Mouse (Mus musculus) brown adipose tissue, adult 24 weeks (tissue): ENCODE results near the gene Bnc2. TPM values are rescaled to one million over a fixed set of nuclear protein-coding genes. Genes with fewer than 3 reads are reported as not detected.

Experiments used
- H3K27ac ChIP-seq: fragments of 200-500 bp; replicated peaks from 2 replicates; pipeline ENCODE4 v1.5.1; 2012; ENCODE audit warnings: low read depth, mild to moderate bottlenecking, low read length
- H3K4me1 ChIP-seq: fragments of 200-500 bp; 2 replicates; pipeline ENCODE4 v1.6.1; 2012; ENCODE audit warnings: low read length, mixed read lengths; ENCODE audit not compliant: control insufficient read depth, insufficient read depth, insufficient read length
- H3K4me3 ChIP-seq: fragments of 200-500 bp; 2 replicates; pipeline ENCODE4 v1.5.1; 2012; ENCODE audit warnings: low read depth, mild to moderate bottlenecking, low read length, moderate library complexity; ENCODE audit not compliant: insufficient read depth
- polyA plus RNA-seq: library from polyadenylated mRNA; stranded (reverse); fragments of >200 nt; gene quantifications from 2 replicates; pipeline ENCODE4 v1.2.4, GENCODE M21; 2012; ENCODE audit not compliant: missing spikeins, insufficient read depth, insufficient read length

The Bnc2 gene
- polyA plus RNA-seq, 1 experiment = 2.2 TPM

GRCm38 (mm10) chr4:84566123-84566522 is 109.0 kb downstream of the Bnc2 start:
- H3K27ac ChIP-seq = no peak overlapping the region
- no peak overlapping the region for H3K4me3 ChIP-seq
- H3K4me1 ChIP-seq = no peaks in the 10 kb centered on the region

DNA sequence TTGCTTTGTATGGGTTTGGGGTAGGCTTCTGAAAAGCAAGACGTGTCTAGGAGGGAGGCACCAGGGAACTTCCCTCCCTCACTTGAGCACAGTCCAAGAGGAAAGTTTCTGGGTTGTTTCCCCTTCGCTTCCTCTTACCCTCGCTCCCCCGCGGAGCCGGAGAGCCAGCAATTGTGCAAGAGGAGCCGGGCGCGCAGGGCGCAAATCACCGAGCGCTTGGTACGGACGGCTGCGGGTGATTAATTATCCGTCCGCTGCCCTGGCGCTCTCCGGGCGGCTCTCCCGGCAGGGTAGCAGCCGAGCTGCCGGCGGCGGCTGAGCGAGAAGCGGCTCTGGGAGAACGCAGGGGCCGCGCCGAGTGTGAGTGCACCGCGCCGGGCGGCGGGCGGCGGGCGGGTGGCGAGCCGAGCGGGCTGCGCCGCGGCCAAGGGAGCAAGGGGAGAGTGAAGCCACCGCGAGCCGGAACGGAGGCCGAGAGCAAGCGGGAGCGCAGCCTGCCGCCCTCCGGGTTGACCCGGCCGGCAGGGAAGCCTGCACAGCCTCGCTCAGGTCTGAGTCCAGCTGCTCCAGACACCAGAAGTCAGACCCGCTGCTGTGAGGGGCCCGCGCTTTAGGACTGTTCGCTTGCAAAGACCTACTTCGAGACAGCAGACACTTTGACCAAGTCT is 129.7 kb downstream of the Bnc2 start:
- Histone ChIP-seq H3K27ac (peak overlapping the region; percentile 24), H3K4me3 (peak overlapping the region; percentile 58), H3K4me1 (0 out of 2 replicates have a peak, but pooled peaks cover 3% of the 10 kb centered on the region)

GRCm38 (mm10) chr4:84544646-84545045 is 130.4 kb downstream of the Bnc2 start:
- no peak overlapping the region for H3K27ac ChIP-seq
- H3K4me1 ChIP-seq = 0 out of 2 replicates have a peak, but pooled peaks cover 5% of the 10 kb centered on the region
- no peak overlapping the region for H3K4me3 ChIP-seq

- Histone ChIP-seq H3K4me3 (no peak overlapping the region), H3K27ac (no peak overlapping the region), H3K4me1 (0 out of 2 replicates have a peak, but pooled peaks cover 2% of the 10 kb centered on the region)
Measured at GRCm38 (mm10) chr4:84540531-84540930, 134.5 kb downstream of the Bnc2 start.

GRCm38 (mm10) chr4:84539396-84539795 is 135.7 kb downstream of the Bnc2 start:
- Histone ChIP-seq H3K4me3 (no peak overlapping the region), H3K4me1 (0 out of 2 replicates have a peak, but pooled peaks cover 2% of the 10 kb centered on the region), H3K27ac (no peak overlapping the region)

DNA sequence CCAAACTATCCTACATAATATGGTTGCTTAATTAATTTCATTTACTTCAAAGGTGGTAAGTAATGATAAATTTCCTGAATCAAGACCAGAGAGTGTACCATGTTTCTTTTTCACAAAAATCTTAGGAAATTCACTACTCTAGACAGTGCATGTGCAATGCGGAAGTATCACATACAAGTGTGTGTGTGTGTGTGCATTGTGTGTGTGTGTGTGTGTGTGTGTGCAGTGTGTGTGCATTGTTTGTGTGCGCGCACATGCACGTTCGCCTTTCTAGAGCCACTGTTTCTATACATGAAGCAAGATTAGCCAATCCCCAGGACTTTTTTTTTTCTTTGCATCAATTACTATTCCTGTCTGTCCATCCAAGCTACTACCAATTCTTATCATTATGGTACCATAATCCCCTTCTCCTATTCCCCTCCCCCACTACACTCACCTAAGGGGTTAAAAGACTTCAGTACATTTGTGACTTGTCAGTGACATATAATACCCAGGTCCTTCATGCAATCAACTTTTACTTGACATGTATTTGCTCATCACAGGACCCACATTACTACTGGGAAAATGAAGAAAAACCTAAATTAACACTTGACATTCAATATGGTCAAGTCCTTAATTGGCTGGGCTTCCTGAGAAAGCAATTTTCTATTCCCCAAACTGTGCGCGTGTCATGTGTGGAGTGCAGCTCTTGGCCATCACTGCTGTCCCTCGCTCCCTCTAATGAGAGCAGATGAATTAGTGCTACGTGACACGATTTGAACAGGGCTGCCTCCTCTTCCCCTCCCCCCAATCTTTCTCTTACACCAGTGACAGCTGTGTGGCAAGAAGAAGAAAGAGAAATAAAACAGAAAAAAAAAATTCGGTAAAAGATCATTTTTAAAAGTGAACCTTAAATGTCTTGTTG is 145.9 kb downstream of the Bnc2 start:
- Histone ChIP-seq H3K4me1 (no peaks in the 10 kb centered on the region), H3K4me3 (no peak overlapping the region), H3K27ac (no peak overlapping the region)

GRCm38 (mm10) chr4:84528358-84528757 is 146.7 kb downstream of the Bnc2 start:
- no peak overlapping the region for H3K27ac ChIP-seq
- no peak overlapping the region for H3K4me3 ChIP-seq
- H3K4me1 ChIP-seq = peaks cover 4% of the 10 kb centered on the region; the same call in 1 of the 2 replicates

- H3K4me1 ChIP-seq = peaks cover 4% of the 10 kb centered on the region; the same call in 1 of the 2 replicates
- H3K4me3 ChIP-seq = no peak overlapping the region
- H3K27ac ChIP-seq = no peak overlapping the region
Measured at GRCm38 (mm10) chr4:84527066-84527933, 147.8 kb downstream of the Bnc2 start.

GRCm38 (mm10) chr4:84523651-84524221 is 151.3 kb downstream of the Bnc2 start:
- H3K27ac ChIP-seq = no peak overlapping the region
- H3K4me1 ChIP-seq = peaks cover 4% of the 10 kb centered on the region; the same call in 1 of the 2 replicates
- no peak overlapping the region for H3K4me3 ChIP-seq

DNA sequence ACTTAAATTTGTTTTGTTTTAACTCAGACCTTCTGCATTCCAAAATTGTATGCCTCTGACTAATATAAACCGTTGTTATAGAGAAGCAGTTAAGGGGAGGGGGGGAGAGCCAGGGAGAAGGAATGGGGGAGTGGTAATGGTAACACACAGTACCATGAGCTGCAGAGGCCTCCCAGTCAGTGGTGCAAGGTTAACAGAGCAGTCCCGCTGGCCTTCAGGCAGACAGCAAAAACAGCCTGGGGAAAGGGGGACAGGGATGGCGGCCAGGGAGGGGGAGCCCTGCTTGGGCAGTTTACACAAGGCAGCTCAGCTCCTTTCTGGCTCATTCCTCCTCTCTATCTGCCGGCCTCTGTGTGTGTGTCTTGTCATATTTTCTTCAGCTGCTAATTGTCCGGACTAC is 151.9 kb downstream of the Bnc2 start:
- Histone ChIP-seq H3K4me3 (no peak overlapping the region), H3K4me1 (peaks cover 4% of the 10 kb centered on the region; the same call in 1 of the 2 replicates), H3K27ac (no peak overlapping the region)

DNA sequence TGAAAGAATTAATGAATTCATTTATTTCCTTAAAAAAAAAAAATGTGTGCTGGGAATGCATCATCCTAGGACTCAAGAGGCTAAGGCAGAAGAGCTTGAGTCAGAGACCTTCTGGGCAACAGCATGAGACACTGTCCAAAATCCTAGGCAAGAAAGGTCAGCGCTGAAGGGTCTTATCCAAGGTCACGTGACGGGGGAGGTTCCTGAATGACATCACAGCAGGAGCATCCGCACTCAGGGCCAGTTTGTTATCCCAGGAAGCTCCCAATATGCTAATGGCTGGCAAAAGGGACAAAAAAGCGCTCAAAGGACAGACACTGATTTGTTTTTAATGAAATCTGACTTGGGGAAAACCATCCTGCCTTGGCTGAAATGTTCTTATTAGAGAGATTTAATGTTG is 153.5 kb downstream of the Bnc2 start:
- no peak overlapping the region for H3K4me3 ChIP-seq
- H3K4me1 ChIP-seq = peaks cover 4% of the 10 kb centered on the region; the same call in 1 of the 2 replicates
- no peak overlapping the region for H3K27ac ChIP-seq

- no peak overlapping the region for H3K4me3 ChIP-seq
- H3K27ac ChIP-seq = no peak overlapping the region
- no peaks in the 10 kb centered on the region for H3K4me1 ChIP-seq
Measured at GRCm38 (mm10) chr4:84510466-84510865, 164.6 kb downstream of the Bnc2 start.

- Histone ChIP-seq H3K4me1 (no peaks in the 10 kb centered on the region), H3K27ac (no peak overlapping the region), H3K4me3 (no peak overlapping the region)
Measured at GRCm38 (mm10) chr4:84507551-84507950, 167.5 kb downstream of the Bnc2 start.

DNA sequence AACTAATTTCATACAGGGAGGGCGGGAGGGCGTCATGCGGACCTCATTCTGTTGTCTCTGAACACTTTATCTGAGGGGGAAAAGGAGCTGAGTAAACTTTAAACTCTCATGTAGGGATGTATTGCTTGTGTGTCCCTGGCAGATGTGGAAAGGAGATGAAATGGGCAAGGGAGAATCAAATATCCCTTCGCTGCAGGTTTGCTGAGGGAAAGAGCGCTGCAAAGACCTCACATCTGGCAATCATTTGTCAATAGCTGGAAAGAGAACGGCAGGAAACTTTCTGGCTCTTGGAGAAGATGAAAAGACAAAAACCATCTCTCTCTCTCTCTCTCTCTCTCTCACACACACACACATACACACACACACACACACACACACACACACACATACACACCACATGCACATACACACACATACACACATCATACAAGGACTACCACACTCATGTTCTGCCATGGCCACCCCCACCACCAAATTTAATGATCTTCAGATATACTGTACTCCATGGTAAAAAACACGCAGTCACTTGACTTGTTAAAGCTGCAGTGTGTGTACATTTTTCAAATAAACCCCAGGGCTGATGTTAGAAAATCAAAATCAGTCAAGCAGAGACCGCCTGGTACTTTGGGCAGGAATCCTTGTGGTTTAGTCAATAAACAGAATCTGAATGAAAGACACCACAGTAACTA is 172.3 kb downstream of the Bnc2 start:
- Histone ChIP-seq H3K4me1 (no peaks in the 10 kb centered on the region), H3K27ac (no peak overlapping the region), H3K4me3 (no peak overlapping the region)
